Mouse (Mus musculus) frontal cortex, adult (tissue): Measurements from ENCODE around the gene Crx.

Experiments used
- ATAC-seq: cut with Nextera tagmentation; 2 replicates; pipeline ENCODE4 v1.9.2; 2017; ENCODE audit warnings: mild to moderate bottlenecking, moderate library complexity, mixed read lengths; ENCODE audit not compliant: low TSS enrichment

The Crx gene

GRCm38 (mm10) chr7:15859657-15860056 lies 20.1 kb downstream of the Crx start:
- no peak for ATAC-seq

GRCm38 (mm10) chr7:15839578-15839977 lies 40.2 kb downstream of the Crx start, which contains the start of gene Obox6:
Gene Obox6, minus strand, starts transcription at chr7:15839678.
- ATAC-seq = no peak
